Mouse (Mus musculus) bone marrow, adult 2 months (tissue): ENCODE results near the gene Gm44511. TPM values are rescaled to one million over a fixed set of nuclear protein-coding genes. Genes with fewer than 3 reads are reported as not detected.
A peak's percentile ranks its signal among the peaks of the same experiment; 100 is the strongest.
"Not testable (repeated sequence)": the region's sequence is repeated elsewhere in the genome, so short reads cannot be mapped to it uniquely, and the experiment has no call there.

Experiments used
- H3K27ac ChIP-seq: fragments of 200-500 bp; 2 replicates; pipeline ENCODE4 v1.5.1; 2012; ENCODE audit warnings: low read depth, mild to moderate bottlenecking, control low read depth, inconsistent platforms, low read length; ENCODE audit not compliant: control insufficient read depth, poor library complexity, insufficient read depth
- H3K4me1 ChIP-seq: fragments of 200-500 bp; 2 replicates; pipeline ENCODE4 v1.6.1; 2011; ENCODE audit warnings: low read length; ENCODE audit not compliant: control insufficient read depth, insufficient read depth
- H3K4me3 ChIP-seq: fragments of 200-500 bp; replicated peaks from 2 replicates; pipeline ENCODE3; 2011; ENCODE audit warnings: mild to moderate bottlenecking, low read depth, low read length, control low read depth; ENCODE audit not compliant: control insufficient read depth
- CTCF ChIP-seq: fragments of 200-500 bp; IDR thresholded peaks from 2 replicates; pipeline ENCODE4 v1.5.1; 2011; ENCODE audit warnings: low read length, control low read depth; ENCODE audit not compliant: control insufficient read depth, insufficient read depth
- POLR2A ChIP-seq: fragments of 200-500 bp; IDR thresholded peaks from 2 replicates; pipeline ENCODE4 v1.6.1; 2011; ENCODE audit warnings: low read depth, mild to moderate bottlenecking, control low read depth, low read length, borderline replicate concordance; ENCODE audit not compliant: control insufficient read depth
- WGBS: fragments of 180-500 bp; shearing (Covaris S2); methylation state at CpG from one replicate; pipeline ENCODE4 v1.1.7; 2018; 5-methylcytosine and 5-hydroxymethylcytosine counted together
- polyA plus RNA-seq: library from polyadenylated mRNA; stranded (reverse); fragments of >200 nt; gene quantifications from 2 replicates; pipeline ENCODE4 v1.2.4, GENCODE M21; 2011; ENCODE audit warnings: low replicate concordance; ENCODE audit not compliant: missing spikeins, insufficient read depth, insufficient read length

The Gm44511 gene
- polyA plus RNA-seq, 1 experiment, result 2.3 TPM

GRCm38 (mm10) chr6:128753610-128754224, 72.4 kb downstream of the Gm44511 start:
- not testable (repeated sequence) for H3K4me3 ChIP-seq, H3K27ac ChIP-seq, H3K4me1 ChIP-seq
- TF ChIP-seq CTCF, result peak; percentile 59
- WGBS, result 38% methylated on average over 8 of the region's 8 CpGs

GRCm38 (mm10) chr6:128747006-128747405, 79.1 kb downstream of the Gm44511 start:
- H3K27ac ChIP-seq, H3K4me1 ChIP-seq, H3K4me3 ChIP-seq: not testable (repeated sequence)
- 79% methylated on average over 6 of the region's 6 CpGs for WGBS

- Histone ChIP-seq H3K4me1 (peaks cover 1% of the 10 kb centered on the region; the same call in 1 of the 2 replicates), H3K4me3 (no peak overlapping the region), H3K27ac (no peak overlapping the region)
- 83% methylated on average over 7 of the region's 7 CpGs for WGBS
- no peak for TF ChIP-seq POLR2A
- no peak for TF ChIP-seq CTCF
Measured at GRCm38 (mm10) chr6:128737445-128737844, 88.7 kb downstream of the Gm44511 start.

- no peak overlapping the region for H3K4me3 ChIP-seq
- no peak for TF ChIP-seq POLR2A
- peak; percentile 55; the same call in 1 of the 2 replicates for TF ChIP-seq CTCF
- no peak overlapping the region for H3K27ac ChIP-seq
- H3K4me1 ChIP-seq, result peaks cover 1% of the 10 kb centered on the region; the same call in 1 of the 2 replicates
Measured at GRCm38 (mm10) chr6:128736100-128736499, 90.0 kb downstream of the Gm44511 start.

GRCm38 (mm10) chr6:128734896-128735295, 91.2 kb downstream of the Gm44511 start:
- H3K4me3 ChIP-seq, result no peak overlapping the region
- no peak for TF ChIP-seq CTCF
- no peak for TF ChIP-seq POLR2A

GRCm38 (mm10) chr6:128733908-128734679, 92.0 kb downstream of the Gm44511 start:
- TF ChIP-seq POLR2A (no peak), CTCF (no peak)
- H3K4me1 ChIP-seq, result peaks cover 1% of the 10 kb centered on the region; the same call in 1 of the 2 replicates
- peak overlapping the region; percentile 52 for H3K27ac ChIP-seq
- 25% methylated on average over 5 of the region's 5 CpGs for WGBS
- H3K4me3 ChIP-seq, result no peak overlapping the region

More at GRCm38 (mm10) chr6:128734896-128735295, 91.2 kb downstream of the Gm44511 start:
- no peak overlapping the region for H3K27ac ChIP-seq
- peaks cover 1% of the 10 kb centered on the region; the same call in 1 of the 2 replicates for H3K4me1 ChIP-seq

GRCm38 (mm10) chr6:128732032-128732431, 94.1 kb downstream of the Gm44511 start:
- TF ChIP-seq CTCF (no peak), POLR2A (no peak)
- H3K4me3 ChIP-seq, result no peak overlapping the region

More at GRCm38 (mm10) chr6:128732032-128732431, 94.1 kb downstream of the Gm44511 start:
- WGBS, result 47% methylated on average over 3 of the region's 3 CpGs
- H3K4me1 ChIP-seq, result peaks cover 1% of the 10 kb centered on the region; the same call in 1 of the 2 replicates
- H3K27ac ChIP-seq, result peak overlapping the region; percentile 34; the same call in 1 of the 2 replicates

Other genes with a start within 250 kb of the Gm44511 start
- not detected in 2 replicates for gene A2ml1, start 244.7 kb downstream of the Gm44511 start, polyA plus RNA-seq
- gene Klrb1a, start 202.8 kb downstream of the Gm44511 start, polyA plus RNA-seq, result not detected in 2 replicates
- 0.97 TPM in 1 of 2 replicates, not detected in the other for gene Clec2h, start 163.9 kb downstream of the Gm44511 start, polyA plus RNA-seq
- gene Klrb1, start 103.3 kb downstream of the Gm44511 start, polyA plus RNA-seq, result 1.3 TPM in 1 of 2 replicates, not detected in the other
- 0.77 and 6.6 TPM in 2 replicates for gene Klrb1c, start 37.1 kb downstream of the Gm44511 start, polyA plus RNA-seq
- 0.68 TPM in 1 of 2 replicates, not detected in the other for gene Klrb1b, start within 50 bp of the Gm44511 start, polyA plus RNA-seq
- 2.7 and 4.9 TPM in 2 replicates for gene Clec2i, start 61.3 kb upstream of the Gm44511 start, polyA plus RNA-seq
- gene BC035044, start 64.8 kb upstream of the Gm44511 start, polyA plus RNA-seq, result 6.2 and 16.8 TPM in 2 replicates
- gene Clec2g, start 108.1 kb upstream of the Gm44511 start, polyA plus RNA-seq, result not detected in 2 replicates
- gene Klrb1f, start 219.6 kb upstream of the Gm44511 start, polyA plus RNA-seq, result 3.8 TPM in 1 of 2 replicates, not detected in the other